Mouse (Mus musculus) adrenal gland, postnatal 36 days (tissue): ENCODE measurements around the gene Shank2. TPM values are rescaled to one million over a fixed set of nuclear protein-coding genes. Genes with fewer than 3 reads are reported as not detected.

ENCODE experiments used
- DNase-seq, 2 experiments: peaks; one replicate each; pipeline ENCODE4 v3.0.0; 2021; ENCODE audit warnings: mixed read lengths in 1 of 2
- microRNA-seq: library from miRNA; unstranded; fragments of <30 nt; microRNA quantifications from one replicate; pipeline ENCODE4 v1.2.0, GENCODE M21; 2021
- total RNA-seq, 2 experiments: library from RNA; stranded (reverse); gene quantifications; 2 replicates each; pipeline ENCODE4 v1.2.3; 2021

The Shank2 gene
- total RNA-seq, 2 experiments from 2014 or later, result 2.8 to 6.6 TPM

DNA sequence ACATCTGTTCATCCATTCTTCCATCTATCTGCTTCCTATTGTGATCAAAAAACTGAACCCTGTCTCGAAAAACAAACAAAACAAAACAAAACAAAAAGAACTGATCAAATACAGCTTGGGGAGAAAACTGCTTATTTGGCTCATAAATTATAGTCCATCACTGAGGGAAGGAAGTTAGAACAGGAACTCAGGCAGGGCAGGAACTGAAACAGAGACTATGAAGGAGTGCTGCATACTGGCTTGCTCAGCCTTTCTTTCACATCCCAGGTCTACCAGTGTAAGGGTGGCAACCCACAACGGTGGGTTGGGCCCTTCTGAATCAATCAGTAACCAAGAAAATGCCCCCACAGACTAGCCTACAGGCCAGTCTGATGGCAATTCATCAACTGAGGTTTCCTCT is 469.4 kb downstream of the Shank2 start:
- no peak for DNase-seq

- no peak for DNase-seq
Observed at GRCm38 (mm10) chr7:144473486-144473885, 471.8 kb downstream of the Shank2 start.

Small RNA genes within 50 kb of the gene (microRNA-seq; reads per million reads assigned to microRNA genes)
- gene Mir3105, result 7.7 reads per million, percentile 20 among the genes with 10 or more reads in this experiment

Other genes starting within 250 kb of the Shank2 start
- gene Osbpl5, start 244.9 kb upstream of the Shank2 start, total RNA-seq, result 10 to 100 TPM; 29.6 to 32.4 TPM
- 1 to 10 TPM; 1.3 to 3.8 TPM for gene Mrgprg, start 234.9 kb upstream of the Shank2 start, total RNA-seq
- 1 to 10 TPM; 1.3 to 1.6 TPM for gene Mrgpre, start 217.4 kb upstream of the Shank2 start, total RNA-seq
- gene Nadsyn1, start 179.1 kb upstream of the Shank2 start, total RNA-seq, result 10 to 100 TPM; 11.8 to 12.6 TPM
- 1,000 to 10,000 TPM in 1 of 2 experiments, 100 to 1,000 TPM in 1; 948 to 1,085 TPM for gene Dhcr7, start 178.8 kb upstream of the Shank2 start, total RNA-seq
- gene Gm498, start 135.1 kb upstream of the Shank2 start, total RNA-seq, result not detected